Mouse (Mus musculus) CH12.LX (cell line): Measurements from ENCODE around the gene Pxn. TPM values are rescaled to one million over a fixed set of nuclear protein-coding genes. Genes with fewer than 3 reads are reported as not detected.

Source experiments
- DNase-seq: peaks from one replicate; pipeline ENCODE4 v3.0.0-alpha.2; 2013; ENCODE audit errors: extremely low read depth
- H3K27ac ChIP-seq: 2 replicates; pipeline ENCODE4 v1.5.1; 2012; ENCODE audit warnings: low read depth, mild to moderate bottlenecking, control low read depth, moderate library complexity; ENCODE audit not compliant: insufficient read depth
- H3K27me3 ChIP-seq: replicated peaks from 2 replicates; pipeline ENCODE3; 2012; ENCODE audit warnings: inconsistent platforms
- H3K36me3 ChIP-seq, 2 experiments: replicated peaks in 1 of 2; 2 replicates each; pipeline versions ENCODE3 to v1.6.1; 2012; ENCODE audit warnings: inconsistent platforms in 1 of 2, low read length in 1 of 2, mild to moderate bottlenecking in 1 of 2, mixed read lengths in 1 of 2, moderate library complexity in 1 of 2; ENCODE audit not compliant: control insufficient read depth in 1 of 2, insufficient read depth in 1 of 2
- H3K4me1 ChIP-seq, 2 experiments: 2 replicates each; pipeline ENCODE4 v1.6.1; 2012; ENCODE audit warnings: inconsistent platforms in 1 of 2, moderate library complexity in 1 of 2; ENCODE audit not compliant: insufficient read depth in 2 of 2, control insufficient read depth in 1 of 2
- H3K4me2 ChIP-seq: 2 replicates; pipeline ENCODE4 v1.6.1; 2012; ENCODE audit warnings: low read depth, mild to moderate bottlenecking, control low read depth; ENCODE audit not compliant: poor library complexity, insufficient read depth, severe bottlenecking
- H3K4me3 ChIP-seq, 3 experiments: fragments of 150-350 bp in 1 of 3; sonication (generic) in 1 of 3; replicated peaks in 1 of 3; 2 replicates each; pipeline versions ENCODE3 to v1.5.1; 2011 to 2012; ENCODE audit warnings: low read depth in 2 of 3, low read length in 2 of 3, mild to moderate bottlenecking in 2 of 3, moderate library complexity in 2 of 3, control low read depth in 1 of 3, improper control_type of control experiment in 1 of 3, inconsistent platforms in 1 of 3, mixed read lengths in 1 of 3; ENCODE audit not compliant: poor library complexity in 1 of 3
- H3K79me2 ChIP-seq: replicated peaks from 2 replicates; pipeline ENCODE4 v1.6.1; 2012; ENCODE audit warnings: mild to moderate bottlenecking, moderate library complexity; ENCODE audit not compliant: control insufficient read depth, poor library complexity, insufficient read depth, severe bottlenecking; ENCODE audit errors: extremely low read depth
- H3K9ac ChIP-seq: 2 replicates; pipeline ENCODE4 v1.6.1; 2012; ENCODE audit warnings: low read depth, mild to moderate bottlenecking, control low read depth, moderate library complexity; ENCODE audit not compliant: insufficient read depth
- H3K9me3 ChIP-seq: replicated peaks from 2 replicates; pipeline ENCODE3; 2012; ENCODE audit warnings: low read length, inconsistent platforms, mixed read lengths
- BHLHE40 ChIP-seq: IDR thresholded peaks from 2 replicates; pipeline ENCODE4 v1.6.1; 2011; ENCODE audit warnings: mild to moderate bottlenecking, low read depth, low read length, improper control_type of control experiment
- CHD1 ChIP-seq: IDR thresholded peaks from 2 replicates; pipeline ENCODE4 v1.6.1; 2012; ENCODE audit warnings: low read depth, low read length, improper control_type of control experiment, inconsistent platforms
- CHD2 ChIP-seq: IDR thresholded peaks from 2 replicates; pipeline ENCODE4 v1.6.1; 2011; ENCODE audit warnings: low read length, improper control_type of control experiment
- CTCF ChIP-seq, 2 experiments: IDR thresholded peaks in 1 of 2; conservative IDR thresholded peaks in 1 of 2; 2 replicates each; pipeline ENCODE4 v1.5.1; 2011 to 2012; ENCODE audit warnings: low read depth in 2 of 2, low read length in 2 of 2, improper control_type of control experiment in 1 of 2, inconsistent platforms in 1 of 2, mild to moderate bottlenecking in 1 of 2, moderate library complexity in 1 of 2
- E2F4 ChIP-seq: IDR thresholded peaks from 2 replicates; pipeline ENCODE4 v1.6.1; 2011; ENCODE audit warnings: low read depth, low read length, improper control_type of control experiment; ENCODE audit not compliant: insufficient replicate concordance
- ELF1 ChIP-seq: IDR thresholded peaks from 2 replicates; pipeline ENCODE4 v1.6.1; 2014; ENCODE audit warnings: low read depth, mild to moderate bottlenecking, inconsistent platforms, low read length, improper control_type of control experiment
- ETS1 ChIP-seq: conservative IDR thresholded peaks from 2 replicates; pipeline ENCODE4 v1.6.1; 2012; ENCODE audit warnings: low read depth, mild to moderate bottlenecking, inconsistent platforms, low read length, improper control_type of control experiment, moderate library complexity
- JUND ChIP-seq: conservative IDR thresholded peaks from 2 replicates; pipeline ENCODE4 v1.6.1; 2011; ENCODE audit warnings: low read depth, low read length, improper control_type of control experiment
- KAT2A ChIP-seq: IDR thresholded peaks from 2 replicates; pipeline ENCODE4 v1.6.1; 2012; ENCODE audit warnings: low read length, improper control_type of control experiment, inconsistent platforms; ENCODE audit not compliant: insufficient replicate concordance
- MAFK ChIP-seq: IDR thresholded peaks from 2 replicates; pipeline ENCODE4 v1.6.1; 2011; ENCODE audit warnings: low read length, improper control_type of control experiment; ENCODE audit not compliant: insufficient replicate concordance
- MAX ChIP-seq: IDR thresholded peaks from 2 replicates; pipeline ENCODE4 v1.6.1; 2011; ENCODE audit warnings: low read length, improper control_type of control experiment
- MXI1 ChIP-seq: IDR thresholded peaks from 2 replicates; pipeline ENCODE4 v1.6.1; 2011; ENCODE audit warnings: mild to moderate bottlenecking, low read depth, low read length, improper control_type of control experiment
- MYC ChIP-seq: IDR thresholded peaks from 2 replicates; pipeline ENCODE4 v1.6.1; 2011; ENCODE audit warnings: low read depth, mild to moderate bottlenecking, improper control_type of control experiment, low read length
- NELFE ChIP-seq: IDR thresholded peaks from 2 replicates; pipeline ENCODE4 v1.6.1; 2011; ENCODE audit warnings: low read depth, low read length, improper control_type of control experiment
- NRF1 ChIP-seq: IDR thresholded peaks from 2 replicates; pipeline ENCODE4 v1.6.1; 2014; ENCODE audit warnings: low read depth, mild to moderate bottlenecking, inconsistent platforms, low read length, improper control_type of control experiment, moderate library complexity
- POLR2A ChIP-seq: IDR thresholded peaks from 2 replicates; pipeline ENCODE4 v1.6.1; 2011; ENCODE audit warnings: low read depth, mild to moderate bottlenecking, improper control_type of control experiment, low read length
- RAD21 ChIP-seq: IDR thresholded peaks from 2 replicates; pipeline ENCODE4 v1.6.1; 2011; ENCODE audit warnings: low read depth, mild to moderate bottlenecking, low read length, improper control_type of control experiment, moderate library complexity
- SMC3 ChIP-seq: IDR thresholded peaks from 2 replicates; pipeline ENCODE4 v1.6.1; 2011; ENCODE audit warnings: low read depth, low read length, improper control_type of control experiment
- USF1 ChIP-seq: IDR thresholded peaks from 2 replicates; pipeline ENCODE4 v1.6.1; 2014; ENCODE audit warnings: low read depth, mild to moderate bottlenecking, inconsistent platforms, low read length, improper control_type of control experiment
- ZC3H11A ChIP-seq: IDR thresholded peaks from 2 replicates; pipeline ENCODE4 v1.6.1; 2012; ENCODE audit warnings: low read depth, mild to moderate bottlenecking, inconsistent platforms, low read length, improper control_type of control experiment
- dilution Hi-C: fragments of 300-500 bp; cut with MboI; formaldehyde crosslinking; loops from 2 replicates; pipeline ENCODE4 v1.14.3; 2020; ENCODE audit warnings: low sequenced_read_pairs; ENCODE audit not compliant: extremely low pct_unique_long_range_greater_than_20kb, extremely low pct_ligation_motif_present
- in situ Hi-C: fragments of 300-500 bp; cut with MboI; formaldehyde crosslinking; loops from 3 replicates; pipeline ENCODE4 v1.14.3; 2019; ENCODE audit warnings: low sequenced_read_pairs, low pct_ligation_motif_present, low pct_unique_long_range_greater_than_20kb, mixed read lengths
- polyA plus RNA-seq: library from polyadenylated mRNA; unstranded; fragments of >175 nt; gene quantifications from 2 replicates; pipeline ENCODE4 v1.2.1, GENCODE M21; 2012; ENCODE audit warnings: low read depth; ENCODE audit not compliant: insufficient read length
- total RNA-seq, 2 experiments: library from RNA; depleted of rRNA; stranded (reverse); fragments of 300-350 nt in 1 of 2; fragments of >200 nt in 1 of 2; gene quantifications; 2 replicates each; pipeline ENCODE4 v1.2.3; 2012 to 2014

Gene Pxn
- total and polyA plus RNA-seq, 3 experiments: 17.0 to 43.4 (median 21.1) TPM

GRCm38 (mm10) chr5:115525943-115526342, 19.5 kb downstream of the Pxn start:
- Histone ChIP-seq H3K4me3 (no peak overlapping the region), H3K36me3 (peaks cover 0 to 40% of the 10 kb centered on the region in 2 experiments), H3K4me1 (peaks cover 31 to 60% of the 10 kb centered on the region in 2 experiments), H3K27ac (no peak overlapping the region), H3K9ac (no peak overlapping the region), H3K79me2 (0 out of 2 replicates have a peak, but pooled peaks cover 2% of the 10 kb centered on the region), H3K4me2 (no peak overlapping the region), H3K27me3 (no peaks in the 10 kb centered on the region), H3K9me3 (no peaks in the 10 kb centered on the region)
- DNase-seq: no peak
- in situ Hi-C loops: no loop called here
- dilution Hi-C loops: no loop called here
- TF ChIP-seq NRF1: no peak
- TF ChIP-seq ELF1: no peak
- TF ChIP-seq CHD2: no peak
- no peak for TF ChIP-seq JUND
- TF ChIP-seq CHD1: no peak
- no peak for TF ChIP-seq ZC3H11A
- TF ChIP-seq SMC3: no peak
- no peak for TF ChIP-seq CTCF (conservative IDR thresholded peaks at IDR 0.05 in 1 of 2, IDR thresholded peaks at IDR 0.05 in 1 of 2; ENCODE audit: low read depth in 2 of 2, low read length in 2 of 2)
- no peak for TF ChIP-seq KAT2A
- no peak for TF ChIP-seq BHLHE40
- no peak for TF ChIP-seq E2F4
- TF ChIP-seq NELFE: no peak
- no peak for TF ChIP-seq USF1
- TF ChIP-seq POLR2A: no peak
- TF ChIP-seq ETS1: no peak
- no peak for TF ChIP-seq MYC
- TF ChIP-seq RAD21: no peak

- dilution Hi-C loops: no loop called here
- no peak overlapping the region for H3K4me2 ChIP-seq
- no peak overlapping the region for H3K4me3 ChIP-seq
- H3K27ac ChIP-seq: no peak overlapping the region
- H3K79me2 ChIP-seq: 0 out of 2 replicates have a peak, but pooled peaks cover 2% of the 10 kb centered on the region
- peaks cover 0 to 42% of the 10 kb centered on the region in 2 experiments for H3K36me3 ChIP-seq
- H3K9me3 ChIP-seq: no peaks in the 10 kb centered on the region
- no peak overlapping the region for H3K9ac ChIP-seq
- no peaks in the 10 kb centered on the region for H3K27me3 ChIP-seq
- peaks cover 24 to 60% of the 10 kb centered on the region in 2 experiments for H3K4me1 ChIP-seq
- DNase-seq: no peak
- TF ChIP-seq MAFK: no peak
- TF ChIP-seq MYC: no peak
- TF ChIP-seq CHD2: no peak
- TF ChIP-seq RAD21: no peak
- TF ChIP-seq ELF1: no peak
- TF ChIP-seq MXI1: no peak
- no peak for TF ChIP-seq MAX
- in situ Hi-C loops: no loop called here
These were observed 20.2 kb downstream of the Pxn start for GRCm38 (mm10) chr5:115526456-115527202.
